8 mouse cellular contexts compared by ENCODE assay signal in the genomic region with DNA sequence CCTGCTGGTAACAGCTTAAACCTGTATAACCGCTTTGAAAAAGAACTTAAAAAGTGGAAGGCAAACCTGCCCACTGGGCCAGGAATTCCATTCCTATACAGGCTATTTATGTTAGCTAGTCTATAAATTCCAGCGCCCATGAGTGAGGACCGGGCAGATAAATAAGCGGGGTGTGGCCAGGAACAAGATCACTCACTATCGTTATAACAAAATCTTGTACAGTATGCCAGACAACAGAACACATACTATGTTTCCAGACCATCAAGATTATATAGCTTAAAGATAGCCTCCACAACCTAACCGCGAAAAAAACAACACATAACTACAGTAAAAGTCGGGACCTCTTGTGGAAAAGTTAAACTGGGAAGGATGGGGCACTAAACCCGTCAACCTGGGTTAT. TPM values are rescaled to one million over a fixed set of nuclear protein-coding genes. Genes with fewer than 3 reads are reported as not detected.
DNase-seq lines count a peak whose midpoint lies in the region; ATAC-seq and TF ChIP-seq lines count a peak whose summit lies in the region.

No protein-coding gene starts in this region.

- H3K36me3 ChIP-seq in heart, embryonic 10.5 days, result peaks cover 31% of the 10 kb centered on the region
- peaks cover 14% of the 10 kb centered on the region for H3K36me3 ChIP-seq in ES-Bruce4 (ENCODE audit: control insufficient read depth, insufficient read depth, low read length, poor library complexity, severe bottlenecking)
- peaks cover 24% of the 10 kb centered on the region for H3K36me3 ChIP-seq in forebrain, embryonic 14.5 days (ENCODE audit: control insufficient read depth, insufficient read depth, low read length)
- peaks cover 21% of the 10 kb centered on the region for H3K36me3 ChIP-seq in liver, embryonic 16.5 days (ENCODE audit: control insufficient read depth, insufficient read depth)

- intact Hi-C loops in heart, postnatal 10 days (cut with DNase I), result no loop called here

- ATAC-seq in forebrain, embryonic 14.5 days, result no peak
- ATAC-seq in liver, embryonic 16.5 days (ENCODE audit: low read depth), result peak; percentile 33

- TF ChIP-seq EP300 in ES-Bruce4 (IDR thresholded peaks at IDR 0.05; ENCODE audit: insufficient read depth, low read depth, low read length), result no peak

- WGBS in heart, embryonic 10.5 days, result 2% methylated on average over 9 of the region's 9 CpGs
- WGBS in forebrain, embryonic 14.5 days, result 3% methylated on average over 9 of the region's 9 CpGs
- under 1% methylated on average over 9 of the region's 9 CpGs for WGBS in liver, embryonic 16.5 days (ENCODE audit: insufficient replicate concordance)

- no peak for DNase-seq in heart, embryonic 10.5 days (ENCODE audit: low spot score)
- DNase-seq in heart, postnatal 10 days, result no peak
- DNase-seq in forebrain, embryonic 14.5 days (ENCODE audit: low spot score), result no peak
- DNase-seq in Muller cell, postnatal 12 days (ENCODE audit: inconsistent ontology term), result no peak
- DNase-seq in right cerebral cortex, adult 18-20 months, result no peak
- DNase-seq in layer of hippocampus, postnatal 14 days (ENCODE audit: low spot score in 2 of 2), result no peak

- no peaks in the 10 kb centered on the region for H3K9me3 ChIP-seq in heart, embryonic 10.5 days
- H3K9me3 ChIP-seq in ES-Bruce4 (replicated peaks; ENCODE audit: control insufficient read depth, insufficient read depth, low read length, poor library complexity, severe bottlenecking), result no peaks in the 10 kb centered on the region
- no peaks in the 10 kb centered on the region for H3K9me3 ChIP-seq in forebrain, embryonic 14.5 days (replicated peaks; ENCODE audit: control insufficient read depth, low read length)
- H3K9me3 ChIP-seq in liver, embryonic 16.5 days (replicated peaks; ENCODE audit: control insufficient read depth, low read length), result no peaks in the 10 kb centered on the region

- no peak for TF ChIP-seq POLR2A in ES-Bruce4 (IDR thresholded peaks at IDR 0.05; ENCODE audit: insufficient read depth, low read length)

- no peak for TF ChIP-seq CTCF in ES-Bruce4 (IDR thresholded peaks at IDR 0.05; ENCODE audit: low read depth, low read length)

- peak overlapping the region; percentile 59 for H3K4me2 ChIP-seq in forebrain, embryonic 14.5 days (ENCODE audit: low read length)
- H3K4me2 ChIP-seq in liver, embryonic 16.5 days (ENCODE audit: low read depth, low read length), result peak overlapping the region; percentile 90

- peak overlapping the region; percentile 74 for H3K4me3 ChIP-seq in heart, embryonic 10.5 days
- peak overlapping the region; percentile 75 for H3K4me3 ChIP-seq in ES-Bruce4 (ENCODE audit: low read depth, low read length)
- H3K4me3 ChIP-seq in forebrain, embryonic 14.5 days (ENCODE audit: low read depth, low read length), result peak overlapping the region; percentile 54
- H3K4me3 ChIP-seq in liver, embryonic 16.5 days (ENCODE audit: low read depth, low read length), result peak overlapping the region; percentile 72

- peak overlapping the region; percentile 31 for H3K9ac ChIP-seq in ES-Bruce4 (ENCODE audit: low read depth, poor library complexity, severe bottlenecking)
- H3K9ac ChIP-seq in forebrain, embryonic 14.5 days (ENCODE audit: low read length), result peak overlapping the region; percentile 74
- H3K9ac ChIP-seq in liver, embryonic 16.5 days (ENCODE audit: low read depth, low read length), result peak overlapping the region; percentile 79

- peaks cover 25% of the 10 kb centered on the region; the same call in 1 of the 2 replicates for H3K4me1 ChIP-seq in heart, embryonic 10.5 days
- no peaks in the 10 kb centered on the region for H3K4me1 ChIP-seq in ES-Bruce4 (ENCODE audit: control insufficient read depth, insufficient read depth, low read length)
- peaks cover 12% of the 10 kb centered on the region for H3K4me1 ChIP-seq in forebrain, embryonic 14.5 days (ENCODE audit: control insufficient read depth, insufficient read depth, low read length)
- peaks cover 25% of the 10 kb centered on the region for H3K4me1 ChIP-seq in liver, embryonic 16.5 days (ENCODE audit: control insufficient read depth, low read depth, low read length)

- H3K27ac ChIP-seq in heart, embryonic 10.5 days, result peak overlapping the region; percentile 91
- no peak overlapping the region for H3K27ac ChIP-seq in ES-Bruce4 (ENCODE audit: insufficient read depth, low read length)
- H3K27ac ChIP-seq in forebrain, embryonic 14.5 days (ENCODE audit: low read depth, low read length), result peak overlapping the region; percentile 82
- peak overlapping the region; percentile 97 for H3K27ac ChIP-seq in liver, embryonic 16.5 days (ENCODE audit: low read length)

- no peaks in the 10 kb centered on the region for H3K27me3 ChIP-seq in heart, embryonic 10.5 days (ENCODE audit: insufficient read depth, poor library complexity, severe bottlenecking)
- H3K27me3 ChIP-seq in ES-Bruce4 (ENCODE audit: control insufficient read depth, insufficient read depth, low read length, poor library complexity, severe bottlenecking), result no peaks in the 10 kb centered on the region
- H3K27me3 ChIP-seq in forebrain, embryonic 14.5 days (replicated peaks; ENCODE audit: control insufficient read depth, insufficient read depth, low read length), result no peaks in the 10 kb centered on the region
- no peaks in the 10 kb centered on the region for H3K27me3 ChIP-seq in liver, embryonic 16.5 days (ENCODE audit: control insufficient read depth, insufficient read depth, low read depth, low read length)

RNA-seq across cellular contexts. Expression of a gene that starts 0.7 kb away (rescaled TPM):
- 117 and 127 TPM in 2 replicates for polyA plus RNA-seq in heart, embryonic 10.5 days (2016; fragmentation: Nextera tagmentation; extraction: Ambion mirVana)
- total RNA-seq in heart, postnatal 10 days (2021), result 10 to 100 TPM; 31.0 to 34.6 TPM
- polyA plus RNA-seq in ES-Bruce4 (2011; ENCODE audit: insufficient read depth, insufficient read length, low read depth, missing spikeins), result 130 and 134 TPM in 2 replicates
- 93.9 and 101 TPM in 2 replicates for polyA plus RNA-seq in forebrain, embryonic 14.5 days (2014; fragmentation: Nextera tagmentation; extraction: Ambion mirVana)
- polyA plus RNA-seq in liver, embryonic 16.5 days (2015; fragmentation: Nextera tagmentation; extraction: Ambion mirVana), result 35.6 and 41.3 TPM in 2 replicates
- total RNA-seq in layer of hippocampus, postnatal 14 days (2021), result 10 to 100 TPM; 30.3 to 39.7 TPM

RNA-seq across cellular contexts. Expression of a gene that starts 0.8 kb away (rescaled TPM):
- polyA plus RNA-seq in heart, embryonic 10.5 days (2016; fragmentation: Nextera tagmentation; extraction: Ambion mirVana), result 28.3 and 33.9 TPM in 2 replicates
- total RNA-seq in heart, postnatal 10 days (2021), result 1 to 10 TPM; 7.0 to 7.8 TPM
- polyA plus RNA-seq in ES-Bruce4 (2011; ENCODE audit: insufficient read depth, insufficient read length, low read depth, missing spikeins), result 29.7 and 36.7 TPM in 2 replicates
- polyA plus RNA-seq in forebrain, embryonic 14.5 days (2014; fragmentation: Nextera tagmentation; extraction: Ambion mirVana), result 23.7 and 26.8 TPM in 2 replicates
- polyA plus RNA-seq in liver, embryonic 16.5 days (2015; fragmentation: Nextera tagmentation; extraction: Ambion mirVana), result 11.4 and 14.5 TPM in 2 replicates
- 10 to 100 TPM; 19.0 to 21.9 TPM for total RNA-seq in layer of hippocampus, postnatal 14 days (2021)

RNA-seq across cellular contexts. Expression of a gene that starts 11.4 kb away (rescaled TPM):
- polyA plus RNA-seq in heart, embryonic 10.5 days (2016; fragmentation: Nextera tagmentation; extraction: Ambion mirVana), result 0.16 and 0.26 TPM in 2 replicates
- not detected for total RNA-seq in heart, postnatal 10 days (2021)
- not detected in 2 replicates for polyA plus RNA-seq in ES-Bruce4 (2011; ENCODE audit: insufficient read depth, insufficient read length, low read depth, missing spikeins)
- 0.16 and 0.48 TPM in 2 replicates for polyA plus RNA-seq in forebrain, embryonic 14.5 days (2014; fragmentation: Nextera tagmentation; extraction: Ambion mirVana)
- polyA plus RNA-seq in liver, embryonic 16.5 days (2015; fragmentation: Nextera tagmentation; extraction: Ambion mirVana), result 0.42 and 0.52 TPM in 2 replicates
- under 1 TPM; 0.18 to 0.43 TPM for total RNA-seq in layer of hippocampus, postnatal 14 days (2021)

RNA-seq across cellular contexts. Expression of a gene that starts 19.0 kb away (rescaled TPM):
- polyA plus RNA-seq in heart, embryonic 10.5 days (2016; fragmentation: Nextera tagmentation; extraction: Ambion mirVana), result 0.67 and 1.3 TPM in 2 replicates
- total RNA-seq in heart, postnatal 10 days (2021), result under 1 TPM in 1 of 2 experiments, not detected in 1; 0.72 TPM
- 1.3 and 4.3 TPM in 2 replicates for polyA plus RNA-seq in ES-Bruce4 (2011; ENCODE audit: insufficient read depth, insufficient read length, low read depth, missing spikeins)
- 1.3 and 1.9 TPM in 2 replicates for polyA plus RNA-seq in forebrain, embryonic 14.5 days (2014; fragmentation: Nextera tagmentation; extraction: Ambion mirVana)
- polyA plus RNA-seq in liver, embryonic 16.5 days (2015; fragmentation: Nextera tagmentation; extraction: Ambion mirVana), result 0.13 and 0.33 TPM in 2 replicates
- total RNA-seq in layer of hippocampus, postnatal 14 days (2021), result 1 to 10 TPM; 1.5 to 1.9 TPM

RNA-seq across cellular contexts. Expression of a gene that starts 23.9 kb away (rescaled TPM):
- polyA plus RNA-seq in heart, embryonic 10.5 days (2016; fragmentation: Nextera tagmentation; extraction: Ambion mirVana), result 0.46 and 1.1 TPM in 2 replicates
- total RNA-seq in heart, postnatal 10 days (2021), result under 1 TPM; 0.24 to 0.30 TPM
- 2.7 and 4.4 TPM in 2 replicates for polyA plus RNA-seq in ES-Bruce4 (2011; ENCODE audit: insufficient read depth, insufficient read length, low read depth, missing spikeins)
- polyA plus RNA-seq in forebrain, embryonic 14.5 days (2014; fragmentation: Nextera tagmentation; extraction: Ambion mirVana), result 1.5 and 2.8 TPM in 2 replicates
- 0.32 and 0.77 TPM in 2 replicates for polyA plus RNA-seq in liver, embryonic 16.5 days (2015; fragmentation: Nextera tagmentation; extraction: Ambion mirVana)
- 1 to 10 TPM; 3.0 to 5.4 TPM for total RNA-seq in layer of hippocampus, postnatal 14 days (2021)
